Mouse (Mus musculus) limb, embryonic 14.5 days (tissue): ENCODE measurements at regions not wholly inside any gene's neighbourhood (a gene's known extent, or its start where the extent isn't known, plus 50 kb on each side); places are given as distances from the start of the nearest gene placed in this dataset.

Experiments
- ATAC-seq: fragments of 200-750 bp; cut with Nextera tagmentation; 2 replicates; pipeline ENCODE4 v1.8.0; 2017; ENCODE audit warnings: low read depth, moderate number of reproducible peaks, moderate TSS enrichment; ENCODE audit not compliant: low FRiP score
- DNase-seq: peaks from one replicate; pipeline ENCODE4 v3.0.0-alpha.2; 2015; ENCODE audit warnings: low spot score
- H3K27ac ChIP-seq: fragments of 300-500 bp; sonication (generic); replicated peaks from 2 replicates; pipeline ENCODE4 v1.5.1; 2014; ENCODE audit warnings: low read depth, mild to moderate bottlenecking, low read length, moderate library complexity, mixed read lengths
- H3K27me3 ChIP-seq: fragments of 300-500 bp; sonication (generic); 2 replicates; pipeline ENCODE4 v1.6.1; 2014; ENCODE audit warnings: low read length, mixed read lengths; ENCODE audit not compliant: control insufficient read depth, insufficient read depth
- H3K36me3 ChIP-seq: fragments of 300-500 bp; sonication (generic); 2 replicates; pipeline ENCODE4 v1.6.1; 2014; ENCODE audit warnings: mild to moderate bottlenecking, low read length, moderate library complexity, mixed read lengths; ENCODE audit not compliant: control insufficient read depth, insufficient read depth
- H3K4me1 ChIP-seq: fragments of 300-500 bp; sonication (generic); 2 replicates; pipeline ENCODE4 v1.6.1; 2014; ENCODE audit warnings: antibody characterized with exemption, low read length, mixed read lengths; ENCODE audit not compliant: control insufficient read depth, insufficient read depth
- H3K4me2 ChIP-seq: fragments of 300-500 bp; sonication (generic); replicated peaks from 2 replicates; pipeline ENCODE4 v1.6.1; 2014; ENCODE audit warnings: low read depth, mild to moderate bottlenecking, low read length, moderate library complexity; ENCODE audit not compliant: severe bottlenecking
- H3K4me3 ChIP-seq: fragments of 300-500 bp; sonication (generic); replicated peaks from 2 replicates; pipeline ENCODE4 v1.5.1; 2014; ENCODE audit warnings: low read length
- H3K9ac ChIP-seq: fragments of 300-500 bp; sonication (generic); 2 replicates; pipeline ENCODE4 v1.6.1; 2014; ENCODE audit warnings: mild to moderate bottlenecking, low read depth, low read length, moderate library complexity; ENCODE audit not compliant: severe bottlenecking
- H3K9me3 ChIP-seq: fragments of 300-500 bp; sonication (generic); 2 replicates; pipeline ENCODE4 v1.6.1; 2016; ENCODE audit warnings: low read length; ENCODE audit not compliant: control insufficient read depth
- POLR2A ChIP-seq: fragments of 200-500 bp; IDR thresholded peaks from 2 replicates; pipeline ENCODE4 v1.8.0; 2012; ENCODE audit warnings: inconsistent platforms, mild to moderate bottlenecking, moderate library complexity, borderline replicate concordance; ENCODE audit not compliant: insufficient read depth, insufficient read length; ENCODE audit errors: extremely low read depth
- WGBS: fragments of 180-500 bp; shearing (Covaris S2); extraction: QIAGEN DNeasy Blood & Tissue Kit; methylation state at CpG from one replicate; pipeline ENCODE4 v1.1.7; 2014; 5-methylcytosine and 5-hydroxymethylcytosine counted together

DNA sequence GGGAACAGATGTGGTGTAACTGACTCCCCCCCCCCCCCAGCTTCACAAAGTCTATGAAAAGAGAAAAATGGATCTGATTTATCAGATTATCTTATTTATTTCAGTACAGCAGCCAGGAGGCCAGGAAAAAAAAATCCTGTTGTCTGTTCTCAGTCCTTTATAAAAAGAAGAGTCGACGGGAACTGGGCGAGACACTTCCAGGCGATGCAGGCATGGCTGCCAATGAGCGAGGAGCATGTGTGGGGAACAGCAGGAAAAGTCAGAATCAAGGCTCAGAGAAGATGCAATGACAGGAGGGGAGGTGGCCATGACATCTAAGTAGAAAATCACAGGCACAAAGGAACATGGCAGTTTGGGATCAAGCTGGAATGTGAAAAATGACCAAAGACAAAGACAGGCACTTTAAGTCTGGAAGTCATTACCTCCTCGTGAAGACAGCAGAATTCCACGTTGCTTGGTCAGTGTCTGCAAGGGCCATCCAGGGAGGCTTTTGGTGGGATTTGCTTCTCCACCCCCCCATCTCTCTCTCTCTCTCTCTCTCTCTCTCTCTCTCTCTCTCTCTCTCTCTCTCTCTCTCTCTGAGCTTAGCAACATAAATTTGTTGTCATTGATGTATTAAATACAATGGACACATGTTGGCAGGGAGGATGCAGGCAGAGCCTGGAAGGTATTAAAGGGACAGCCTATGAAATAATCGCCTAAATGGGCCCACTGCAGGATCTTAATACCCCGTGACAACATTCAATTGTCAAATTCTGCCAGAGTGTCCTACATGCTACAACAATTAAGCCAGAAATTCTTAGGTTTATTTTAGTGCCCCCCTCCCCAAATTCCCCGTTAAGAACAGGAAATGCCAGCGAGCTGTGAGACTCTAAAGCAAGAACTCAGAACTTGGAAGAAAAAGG lies 497.1 kb upstream of the Mki67 start:
- peak overlapping the region; percentile 28; the same call in 1 of the 2 replicates for H3K4me2 ChIP-seq
- peak overlapping the region; percentile 74 for H3K27ac ChIP-seq
- peak; percentile 45 for ATAC-seq

DNA sequence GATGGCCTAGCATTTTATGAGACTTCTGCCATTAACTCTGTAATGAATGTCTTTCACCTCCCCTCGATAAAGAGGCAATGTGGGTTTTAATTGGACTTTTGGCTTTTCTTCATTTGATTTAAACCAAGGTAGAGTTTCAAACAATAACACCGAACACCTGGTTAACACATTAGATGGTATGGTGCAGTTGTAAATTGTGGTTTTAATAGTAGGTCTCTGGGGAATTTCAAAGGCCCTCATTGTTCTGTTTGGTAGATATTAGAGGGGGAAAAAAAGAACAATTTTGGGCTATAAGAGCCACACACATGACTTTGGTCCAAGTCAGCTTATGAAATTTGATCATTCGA lies 497.8 kb upstream of the Mki67 start:
- Histone ChIP-seq H3K4me1 (peaks cover 42% of the 10 kb centered on the region), H3K27me3 (peaks cover 13% of the 10 kb centered on the region), H3K4me2 (no peak overlapping the region; the same call in 1 of the 2 replicates), H3K9me3 (no peaks in the 10 kb centered on the region), H3K4me3 (no peak overlapping the region), H3K27ac (peak overlapping the region; percentile 74), H3K36me3 (no peaks in the 10 kb centered on the region), H3K9ac (no peak overlapping the region)
- TF ChIP-seq POLR2A, result no peak
- WGBS, result 13% methylated on average over 3 of the region's 3 CpGs
- no peak for DNase-seq
- ATAC-seq, result peak; percentile 73

More for the DNA sequence above, 497.1 kb upstream of the Mki67 start:
- Histone ChIP-seq H3K4me3 (no peak overlapping the region), H3K9me3 (no peaks in the 10 kb centered on the region), H3K27me3 (peaks cover 13% of the 10 kb centered on the region), H3K36me3 (no peaks in the 10 kb centered on the region), H3K4me1 (peaks cover 41% of the 10 kb centered on the region), H3K9ac (no peak overlapping the region)
- peak; percentile 70 for DNase-seq
- no peak for TF ChIP-seq POLR2A
- WGBS, result 16% methylated on average over 11 of the region's 11 CpGs

DNA sequence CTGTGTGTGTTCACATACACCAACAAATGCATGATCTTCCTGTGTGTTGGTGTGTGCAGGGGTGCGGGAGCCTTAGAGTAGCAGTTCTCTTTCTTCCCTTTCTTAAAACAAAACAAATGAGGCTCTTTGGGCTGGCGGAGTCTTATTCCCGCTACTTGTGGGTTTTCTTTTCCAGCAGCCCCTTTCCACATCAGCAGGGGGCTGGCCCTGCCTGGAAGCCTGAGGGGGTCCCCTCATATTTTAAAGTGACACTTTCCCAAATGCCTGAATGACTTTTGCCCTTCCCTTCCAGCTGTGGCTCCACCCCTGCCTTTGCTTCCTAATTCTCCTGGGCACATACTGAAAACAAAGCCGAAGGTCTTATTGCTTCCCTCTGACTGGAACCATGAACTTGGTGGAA lies 498.3 kb upstream of the Mki67 start:
- WGBS, result 21% methylated on average over 4 of the region's 4 CpGs
- ATAC-seq (peak; percentile 10; the same call in 1 of the 2 replicates), DNase-seq (peak; percentile 9)
- peaks cover 11% of the 10 kb centered on the region for H3K27me3 ChIP-seq
- no peak overlapping the region for H3K4me2 ChIP-seq
- H3K27ac ChIP-seq, result peak overlapping the region; percentile 74
- no peaks in the 10 kb centered on the region for H3K36me3 ChIP-seq
- no peak overlapping the region for H3K4me3 ChIP-seq
- H3K9me3 ChIP-seq, result no peaks in the 10 kb centered on the region
- no peak for TF ChIP-seq POLR2A
- no peak overlapping the region for H3K9ac ChIP-seq
- peaks cover 40% of the 10 kb centered on the region for H3K4me1 ChIP-seq

DNA sequence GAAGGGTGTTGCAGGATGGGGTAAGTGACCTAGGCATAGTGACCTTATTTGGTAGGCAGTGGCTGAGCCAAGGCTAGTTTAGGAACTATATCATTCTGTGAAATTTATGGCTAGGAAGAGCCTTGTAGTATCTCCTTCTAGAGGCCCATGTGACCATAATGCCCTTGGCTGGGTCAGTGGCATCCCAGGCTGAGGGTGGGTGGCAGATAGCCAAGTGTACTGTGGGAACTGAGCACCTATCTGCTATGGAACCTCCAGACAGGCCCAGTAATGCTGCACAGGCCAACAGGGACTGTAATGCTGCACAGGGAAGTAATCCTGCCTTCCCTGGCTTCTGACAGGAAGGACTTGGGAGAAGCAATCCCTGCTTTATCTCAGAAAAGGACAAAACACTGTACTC lies 500.6 kb upstream of the Mki67 start:
- Histone ChIP-seq H3K27ac (no peak overlapping the region), H3K4me3 (no peak overlapping the region), H3K9me3 (no peaks in the 10 kb centered on the region), H3K36me3 (no peaks in the 10 kb centered on the region), H3K9ac (no peak overlapping the region), H3K4me2 (no peak overlapping the region), H3K4me1 (peaks cover 42% of the 10 kb centered on the region), H3K27me3 (no peaks in the 10 kb centered on the region; the same call in 1 of the 2 replicates)
- DNase-seq, result no peak
- no peak for ATAC-seq
- no peak for TF ChIP-seq POLR2A

DNA sequence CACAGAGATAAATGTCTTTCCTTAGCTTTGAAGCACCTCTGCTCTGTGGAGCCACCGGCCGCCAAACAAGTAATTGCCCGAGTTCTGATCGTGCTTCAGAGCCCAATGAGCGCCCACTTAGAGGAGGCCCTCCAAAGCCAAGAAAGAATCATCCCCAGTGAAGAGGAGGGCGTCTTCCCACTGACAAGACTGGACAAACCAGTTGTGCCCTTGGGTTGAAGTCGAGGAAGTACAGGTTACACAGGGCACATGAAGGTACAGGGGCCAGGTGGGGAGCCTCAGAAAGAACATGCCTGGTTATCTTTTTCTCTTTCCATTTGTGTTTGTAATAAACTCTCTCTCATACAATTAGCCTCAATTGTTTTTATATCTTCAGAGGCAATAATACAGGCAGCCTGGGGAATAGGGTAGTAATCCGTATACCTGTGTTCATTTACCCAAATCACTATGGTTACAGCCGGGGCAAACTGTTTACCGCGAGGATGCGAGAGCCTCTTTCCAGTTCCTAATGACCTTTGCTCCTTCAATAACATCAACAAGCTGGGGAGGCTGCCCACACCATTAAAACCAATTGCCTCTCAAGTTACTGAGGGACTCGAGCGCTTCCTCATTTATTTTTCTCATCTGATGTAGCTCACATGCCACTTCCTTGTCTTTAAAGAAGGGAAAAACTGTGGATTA lies 503.5 kb upstream of the Mki67 start:
- H3K9me3 ChIP-seq, result no peaks in the 10 kb centered on the region
- no peak overlapping the region for H3K27ac ChIP-seq
- H3K4me2 ChIP-seq, result no peak overlapping the region
- ATAC-seq (no peak), DNase-seq (no peak)
- TF ChIP-seq POLR2A, result no peak
- H3K9ac ChIP-seq, result no peak overlapping the region
- WGBS, result 22% methylated on average over 14 of the region's 14 CpGs
- H3K36me3 ChIP-seq, result no peaks in the 10 kb centered on the region
- H3K27me3 ChIP-seq, result no peaks in the 10 kb centered on the region; the same call in 1 of the 2 replicates
- peaks cover 17% of the 10 kb centered on the region for H3K4me1 ChIP-seq
- no peak overlapping the region for H3K4me3 ChIP-seq
